Mouse (Mus musculus): ENCODE measurements around the gene C130060K24Rik. TPM values are rescaled to one million over a fixed set of nuclear protein-coding genes. Genes with fewer than 3 reads are reported as not detected.

The C130060K24Rik gene
- 0.48 and 0.51 TPM in 2 replicates for polyA plus RNA-seq (2016; fragmentation: Nextera tagmentation; extraction: Ambion mirVana)

DNA sequence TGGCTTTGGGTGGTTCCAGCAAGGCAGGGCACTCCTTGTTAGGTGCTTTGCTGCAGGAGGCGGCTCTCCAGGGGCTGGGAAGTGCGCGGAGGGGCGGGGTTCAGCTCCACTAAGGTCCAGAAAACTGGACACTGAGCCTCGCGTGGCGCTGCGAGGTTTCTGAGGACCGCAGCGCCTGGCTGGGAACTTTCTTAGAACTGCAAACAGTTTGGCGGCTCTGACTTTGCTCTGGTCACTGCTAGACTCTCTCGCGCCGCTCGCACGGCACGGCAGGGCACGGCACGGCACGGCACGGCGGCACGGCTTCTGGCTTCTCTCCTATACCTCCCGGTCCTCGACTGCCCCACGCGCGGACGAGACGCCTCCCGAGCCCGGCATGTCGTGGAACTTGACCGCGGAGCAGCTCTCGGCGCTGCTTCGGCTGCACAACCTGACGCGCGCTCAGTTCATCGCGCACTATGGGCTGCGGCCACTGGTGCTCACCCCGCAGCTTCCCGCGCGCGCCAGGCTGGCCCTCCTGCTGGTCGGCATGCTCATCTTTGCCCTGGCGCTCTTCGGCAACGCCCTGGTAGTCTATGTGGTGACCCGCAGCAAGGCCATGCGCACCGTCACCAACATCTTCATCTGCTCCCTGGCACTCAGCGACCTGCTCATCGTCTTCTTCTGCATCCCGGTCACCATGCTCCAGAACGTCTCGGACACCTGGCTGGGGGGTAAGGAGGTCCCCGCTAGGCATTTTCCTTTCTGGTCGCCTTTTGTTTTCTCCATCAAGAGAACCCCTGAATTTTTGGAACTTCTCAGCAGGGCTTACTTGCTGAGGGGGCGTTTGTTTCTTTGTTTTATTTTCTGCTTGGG is at the start of gene C130060K24Rik:
TSS of gene C130060K24Rik (plus strand) at position 188 of the 855 bp plus-strand sequence.
- H3K27ac ChIP-seq: peak within 1 kb of the TSS; percentile 62

GRCm38 (mm10) chr6:65334246-65334645 is 46.7 kb upstream of the C130060K24Rik start:
- Histone ChIP-seq H3K4me1 (no peaks in the 10 kb centered on the region; the same call in 1 of the 2 replicates), H3K27ac (no peak overlapping the region), H3K27me3 (ENCODE audit: insufficient read depth, poor library complexity, severe bottlenecking) (no peaks in the 10 kb centered on the region), H3K9me3 (no peaks in the 10 kb centered on the region), H3K4me3 (no peak overlapping the region), H3K36me3 (no peaks in the 10 kb centered on the region)
- no peak for DNase-seq (ENCODE audit: low spot score)
- 60% methylated on average over 1 of the region's 1 CpGs for WGBS

More for the DNA sequence above, at the start of gene C130060K24Rik:
- peaks cover 34% of the 10 kb centered on the region for H3K27me3 ChIP-seq (ENCODE audit: insufficient read depth, poor library complexity, severe bottlenecking)
- H3K36me3 ChIP-seq: no peaks in the 10 kb centered on the region
- WGBS: 1% methylated on average over 64 of the region's 64 CpGs
- H3K9me3 ChIP-seq: no peaks in the 10 kb centered on the region
- peak; percentile 76 for DNase-seq (ENCODE audit: low spot score)
- no peaks in the 10 kb centered on the region for H3K4me1 ChIP-seq
- H3K4me3 ChIP-seq: peak within 1 kb of the TSS; percentile 70

GRCm38 (mm10) chr6:65339391-65339790 is 41.5 kb upstream of the C130060K24Rik start:
- Histone ChIP-seq H3K27me3 (ENCODE audit: insufficient read depth, poor library complexity, severe bottlenecking) (no peaks in the 10 kb centered on the region), H3K36me3 (no peaks in the 10 kb centered on the region)

GRCm38 (mm10) chr6:65341360-65341759 is 39.5 kb upstream of the C130060K24Rik start:
- DNase-seq (ENCODE audit: low spot score): no peak
- no peak overlapping the region for H3K4me3 ChIP-seq
- no peaks in the 10 kb centered on the region for H3K9me3 ChIP-seq
- WGBS: 81% methylated on average over 4 of the region's 4 CpGs
- no peak overlapping the region for H3K27ac ChIP-seq
- H3K4me1 ChIP-seq: no peaks in the 10 kb centered on the region
- H3K36me3 ChIP-seq: no peaks in the 10 kb centered on the region
- no peaks in the 10 kb centered on the region for H3K27me3 ChIP-seq (ENCODE audit: insufficient read depth, poor library complexity, severe bottlenecking)

More at GRCm38 (mm10) chr6:65339391-65339790, 41.5 kb upstream of the C130060K24Rik start:
- Histone ChIP-seq H3K4me1 (no peaks in the 10 kb centered on the region), H3K4me3 (no peak overlapping the region), H3K9me3 (no peaks in the 10 kb centered on the region), H3K27ac (no peak overlapping the region)
- DNase-seq (ENCODE audit: low spot score): no peak

GRCm38 (mm10) chr6:65347736-65348135 is 33.2 kb upstream of the C130060K24Rik start:
- Histone ChIP-seq H3K27ac (no peak overlapping the region), H3K4me3 (no peak overlapping the region), H3K9me3 (no peaks in the 10 kb centered on the region), H3K27me3 (ENCODE audit: insufficient read depth, poor library complexity, severe bottlenecking) (no peaks in the 10 kb centered on the region), H3K4me1 (no peaks in the 10 kb centered on the region), H3K36me3 (no peaks in the 10 kb centered on the region)
- WGBS: 84% methylated on average over 8 of the region's 8 CpGs
- no peak for DNase-seq (ENCODE audit: low spot score)

- H3K27ac ChIP-seq: no peak overlapping the region
- no peaks in the 10 kb centered on the region for H3K36me3 ChIP-seq
- WGBS: 61% methylated on average over 5 of the region's 5 CpGs
- no peak overlapping the region for H3K4me3 ChIP-seq
- DNase-seq (ENCODE audit: low spot score): no peak
- H3K4me1 ChIP-seq: no peaks in the 10 kb centered on the region
- H3K27me3 ChIP-seq (ENCODE audit: insufficient read depth, poor library complexity, severe bottlenecking): no peaks in the 10 kb centered on the region
- H3K9me3 ChIP-seq: no peaks in the 10 kb centered on the region
These were observed 32.6 kb upstream of the C130060K24Rik start for GRCm38 (mm10) chr6:65348255-65348654.

DNA sequence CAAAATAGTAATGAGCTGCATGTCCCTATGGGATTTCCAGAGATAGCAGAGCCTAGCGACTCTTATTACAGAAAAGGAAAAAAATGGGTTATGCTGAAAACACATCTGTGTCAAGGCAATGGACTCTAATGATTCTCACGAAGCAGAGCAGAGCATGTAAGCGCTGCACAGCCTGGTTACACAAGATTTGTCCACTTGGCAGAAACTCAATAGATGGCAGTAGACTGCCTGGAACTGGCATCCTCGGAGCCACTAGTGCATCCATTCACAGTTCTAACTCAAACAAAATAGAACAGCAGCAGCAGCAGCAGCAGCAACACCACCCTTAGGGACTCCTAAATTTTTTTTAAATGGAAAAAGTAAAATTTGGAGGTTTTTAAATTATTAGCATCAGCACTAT is 29.3 kb upstream of the C130060K24Rik start:
- H3K4me3 ChIP-seq: no peak overlapping the region
- no peaks in the 10 kb centered on the region for H3K27me3 ChIP-seq (ENCODE audit: insufficient read depth, poor library complexity, severe bottlenecking)
- DNase-seq (ENCODE audit: low spot score): no peak
- no peaks in the 10 kb centered on the region for H3K4me1 ChIP-seq
- no peaks in the 10 kb centered on the region for H3K36me3 ChIP-seq
- no peaks in the 10 kb centered on the region for H3K9me3 ChIP-seq
- no peak overlapping the region for H3K27ac ChIP-seq
- WGBS: 89% methylated on average over 4 of the region's 4 CpGs

GRCm38 (mm10) chr6:65375918-65376317 is 5.0 kb upstream of the C130060K24Rik start:
- 47% methylated on average over 2 of the region's 2 CpGs for WGBS
- H3K27me3 ChIP-seq (ENCODE audit: insufficient read depth, poor library complexity, severe bottlenecking): peaks cover 21% of the 10 kb centered on the region
- no peak for DNase-seq (ENCODE audit: low spot score)
- H3K4me3 ChIP-seq: no peak overlapping the region
- H3K4me1 ChIP-seq: no peaks in the 10 kb centered on the region
- H3K36me3 ChIP-seq: no peaks in the 10 kb centered on the region
- no peak overlapping the region for H3K27ac ChIP-seq
- no peaks in the 10 kb centered on the region for H3K9me3 ChIP-seq

- no peaks in the 10 kb centered on the region for H3K9me3 ChIP-seq
- H3K27ac ChIP-seq: no peak overlapping the region
- H3K36me3 ChIP-seq: no peaks in the 10 kb centered on the region
- no peak overlapping the region for H3K4me3 ChIP-seq
- 68% methylated on average over 1 of the region's 1 CpGs for WGBS
- H3K27me3 ChIP-seq (ENCODE audit: insufficient read depth, poor library complexity, severe bottlenecking): no peaks in the 10 kb centered on the region
- DNase-seq (ENCODE audit: low spot score): no peak
- H3K4me1 ChIP-seq: no peaks in the 10 kb centered on the region
These were observed 41.0 kb downstream of the C130060K24Rik start for GRCm38 (mm10) chr6:65421888-65422287.

DNA sequence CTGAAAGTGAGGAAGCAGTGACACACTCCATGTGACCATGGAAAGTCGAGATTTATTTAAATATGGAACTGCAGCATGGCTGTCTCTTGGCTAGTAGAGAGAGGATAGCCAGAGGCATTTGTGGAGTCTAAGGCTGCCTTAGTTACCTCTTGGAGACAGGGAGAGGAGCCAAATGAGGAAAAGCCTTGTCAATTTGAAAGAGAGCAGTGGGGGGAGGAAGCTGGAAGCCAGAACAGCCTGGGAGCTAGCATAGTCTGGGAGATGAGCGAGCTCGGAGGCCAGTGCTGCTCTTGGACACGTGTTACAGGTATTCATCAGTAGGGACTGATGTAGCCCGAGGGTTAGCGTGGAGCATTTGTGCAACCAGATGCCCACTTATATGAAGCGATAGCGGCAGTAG is 46.2 kb downstream of the C130060K24Rik start:
- H3K36me3 ChIP-seq: no peaks in the 10 kb centered on the region
- H3K4me1 ChIP-seq: no peaks in the 10 kb centered on the region
- no peak for DNase-seq (ENCODE audit: low spot score)
- no peak overlapping the region for H3K4me3 ChIP-seq
- H3K9me3 ChIP-seq: no peaks in the 10 kb centered on the region
- no peaks in the 10 kb centered on the region for H3K27me3 ChIP-seq (ENCODE audit: insufficient read depth, poor library complexity, severe bottlenecking)
- no peak overlapping the region for H3K27ac ChIP-seq
- WGBS: 71% methylated on average over 8 of the region's 8 CpGs

DNA sequence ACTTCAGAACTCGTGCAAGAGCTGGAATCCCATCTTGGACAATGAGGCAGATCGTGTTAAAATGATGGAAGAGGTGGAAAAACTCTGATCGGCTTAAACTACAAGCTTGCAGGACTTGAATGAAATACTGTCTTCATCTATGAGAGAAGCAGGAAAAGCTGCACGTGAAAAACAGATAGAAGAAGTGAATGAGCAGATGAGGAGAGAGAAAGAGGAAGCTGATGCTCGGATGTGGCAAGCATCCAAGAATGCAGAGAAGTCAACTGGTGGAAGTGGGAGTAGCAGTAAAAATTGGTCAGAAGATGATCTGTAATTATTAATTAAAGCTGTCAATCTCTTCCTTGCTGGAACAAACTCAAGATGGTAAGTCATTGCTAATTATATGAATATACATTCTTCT is 52.3 kb downstream of the C130060K24Rik start:
- H3K9me3 ChIP-seq: no peaks in the 10 kb centered on the region
- no peaks in the 10 kb centered on the region for H3K4me1 ChIP-seq
- no peak overlapping the region for H3K27ac ChIP-seq
- no peak overlapping the region for H3K4me3 ChIP-seq
- H3K36me3 ChIP-seq: no peaks in the 10 kb centered on the region
- no peak for DNase-seq (ENCODE audit: low spot score)
- no peaks in the 10 kb centered on the region for H3K27me3 ChIP-seq (ENCODE audit: insufficient read depth, poor library complexity, severe bottlenecking)
- WGBS: 85% methylated on average over 5 of the region's 5 CpGs

DNA sequence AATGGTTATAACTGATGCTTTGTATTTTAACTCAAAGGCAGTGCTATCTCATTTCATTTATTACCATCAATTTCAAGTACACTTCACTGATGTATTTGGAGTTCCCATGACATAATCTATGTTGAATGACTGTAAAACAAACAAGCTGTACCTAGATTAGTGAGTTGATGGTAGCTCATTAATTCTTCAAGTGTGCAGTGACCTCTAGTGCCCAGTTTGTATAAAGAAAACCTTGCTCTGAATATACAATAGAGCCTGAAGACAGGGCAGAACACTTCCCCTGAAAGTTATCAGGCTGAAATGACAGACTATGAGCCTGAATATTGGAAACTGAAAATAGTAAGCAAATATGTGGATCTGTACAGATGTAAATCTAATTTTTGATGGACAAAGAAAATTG is 72.6 kb downstream of the C130060K24Rik start:
- Histone ChIP-seq H3K27me3 (ENCODE audit: insufficient read depth, poor library complexity, severe bottlenecking) (no peaks in the 10 kb centered on the region), H3K4me3 (no peak overlapping the region), H3K36me3 (no peaks in the 10 kb centered on the region), H3K27ac (no peak overlapping the region), H3K9me3 (no peaks in the 10 kb centered on the region), H3K4me1 (no peaks in the 10 kb centered on the region)
- no peak for DNase-seq (ENCODE audit: low spot score)

DNA sequence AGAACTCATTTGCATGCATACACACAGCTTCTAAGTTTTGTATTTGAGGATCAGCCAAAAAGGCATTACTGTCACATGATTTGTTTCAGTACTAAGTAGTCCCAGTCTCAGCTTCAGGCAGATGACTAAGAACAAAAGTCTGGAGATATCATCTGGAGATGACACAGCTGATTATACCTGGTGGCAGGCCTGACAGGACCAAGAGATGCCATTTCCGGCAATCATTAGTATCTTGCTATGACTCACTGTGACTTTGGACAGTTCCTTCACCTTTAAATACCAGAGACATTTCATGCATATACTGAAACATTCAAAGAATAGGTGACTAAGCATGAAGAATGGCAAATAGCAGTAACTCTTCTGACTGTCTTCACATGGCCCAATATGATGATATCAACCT is 84.4 kb downstream of the C130060K24Rik start:
- H3K4me1 ChIP-seq: no peaks in the 10 kb centered on the region
- no peak overlapping the region for H3K4me3 ChIP-seq

More for the DNA sequence above, 84.4 kb downstream of the C130060K24Rik start:
- no peak for DNase-seq (ENCODE audit: low spot score)
- Histone ChIP-seq H3K36me3 (no peaks in the 10 kb centered on the region), H3K27me3 (ENCODE audit: insufficient read depth, poor library complexity, severe bottlenecking) (no peaks in the 10 kb centered on the region), H3K27ac (no peak overlapping the region), H3K9me3 (no peaks in the 10 kb centered on the region)
- 80% methylated on average over 1 of the region's 1 CpGs for WGBS
